ENCODE assay signal across 9 mouse cellular contexts in genomic region chr4:100028641-100029040, GRCm38 (mm10).
DNase-seq lines count a peak whose midpoint lies in the region; ATAC-seq and TF ChIP-seq lines count a peak whose summit lies in the region.
"Had no signal": no experiment of that assay in that cellular context is flagged by ENCODE, and none has a peak within 500 bp of the region (broad histone marks: within the 10 kb centered on the region; RNA-seq: fewer than 3 reads in every experiment).

No protein-coding gene starts in this region.

- whole genome bisulfite sequencing in liver, adult 2 months: 9% methylated on average over 3 of the region's 3 CpGs
- 12% methylated on average over 3 of the region's 3 CpGs for WGBS in liver, embryonic 12.5 days (ENCODE audit: insufficient replicate concordance)
- 10% methylated on average over 3 of the region's 3 CpGs for WGBS in heart, postnatal 0 days

- no peak overlapping the region for H3K27ac ChIP-seq in liver, adult 2 months (replicated peaks; ENCODE audit: insufficient read depth, low read depth, low read length)
- H3K27ac ChIP-seq in liver, embryonic 12.5 days: no peak overlapping the region
- no peak overlapping the region for H3K27ac ChIP-seq in heart, postnatal 0 days (ENCODE audit: low read depth)
- H3K27ac ChIP-seq: embryonic facial prominence, embryonic 13.5 days had no signal

- TF ChIP-seq POLR2A in liver, adult 2 months (IDR thresholded peaks at IDR 0.05; ENCODE audit: extremely low read depth, insufficient read depth, low read length): no peak

- no peaks in the 10 kb centered on the region for H3K79me2 ChIP-seq in liver, adult 2 months (ENCODE audit: control insufficient read depth, insufficient read depth, low read length)

- H3K36me3 ChIP-seq in liver, adult 2 months (ENCODE audit: control insufficient read depth, insufficient read depth, low read length): no peaks in the 10 kb centered on the region
- H3K36me3 ChIP-seq in liver, embryonic 12.5 days: no peaks in the 10 kb centered on the region
- H3K36me3 ChIP-seq in heart, postnatal 0 days (replicated peaks; ENCODE audit: control insufficient read depth, insufficient read depth, low read length): no peaks in the 10 kb centered on the region
- H3K36me3 ChIP-seq: embryonic facial prominence, embryonic 13.5 days had no signal

- H3K4me1 ChIP-seq in liver, adult 2 months (ENCODE audit: control insufficient read depth, insufficient read depth, low read length): no peaks in the 10 kb centered on the region
- no peaks in the 10 kb centered on the region for H3K4me1 ChIP-seq in liver, embryonic 12.5 days
- H3K4me1 ChIP-seq in heart, postnatal 0 days (ENCODE audit: control insufficient read depth, insufficient read depth): 0 out of 2 replicates have a peak, but pooled peaks cover 17% of the 10 kb centered on the region

- H3K4me2 ChIP-seq in liver, embryonic 12.5 days: no peak overlapping the region
- H3K4me2 ChIP-seq in heart, postnatal 0 days (ENCODE audit: low read depth, low read length): no peak overlapping the region
- H3K4me2 ChIP-seq: embryonic facial prominence, embryonic 13.5 days had no signal

- no peak overlapping the region for H3K4me3 ChIP-seq in liver, adult 2 months (ENCODE audit: insufficient read depth, low read depth, low read length)
- no peak overlapping the region for H3K4me3 ChIP-seq in liver, embryonic 12.5 days
- no peak overlapping the region for H3K4me3 ChIP-seq in heart, postnatal 0 days (ENCODE audit: low read depth, low read length)
- H3K4me3 ChIP-seq: embryonic facial prominence, embryonic 13.5 days had no signal

- H3K9me3 ChIP-seq in liver, embryonic 12.5 days (replicated peaks): no peaks in the 10 kb centered on the region
- no peaks in the 10 kb centered on the region for H3K9me3 ChIP-seq in heart, postnatal 0 days (replicated peaks; ENCODE audit: control insufficient read depth, low read length)
- H3K9me3 ChIP-seq: embryonic facial prominence, embryonic 13.5 days had no signal

- ATAC-seq in liver, embryonic 12.5 days: no peak
- ATAC-seq in heart, postnatal 0 days (ENCODE audit: insufficient read depth, low read depth): no peak

- peak; percentile 76 for TF ChIP-seq CTCF in liver, adult 2 months (IDR thresholded peaks at IDR 0.05; ENCODE audit: low read depth, low read length)
- peak; percentile 92 for TF ChIP-seq CTCF in heart, postnatal 0 days (IDR thresholded peaks at IDR 0.05; ENCODE audit: low read depth)

- DNase-seq in liver, adult 2 months (ENCODE audit: extremely low read depth, low read depth, low spot score): peak; percentile 67
- peak; percentile 76 for DNase-seq in adrenal gland, postnatal 14 days
- peak; percentile 64 for DNase-seq in embryo, embryonic 9.5 days (ENCODE audit: extremely low spot score)
- peak; percentile 85 for DNase-seq in heart, postnatal 0 days (ENCODE audit: low spot score)
- peak; percentile 59 for DNase-seq in layer of hippocampus, adult 9-11 months
- DNase-seq in lung, postnatal 4 days: peak; percentile 66 to 84
- DNase-seq in thymus, postnatal 0 days (ENCODE audit: low spot score): peak; percentile 40

- H3K27me3 ChIP-seq in liver, adult 2 months (ENCODE audit: control insufficient read depth, insufficient read depth, low read length): no peaks in the 10 kb centered on the region
- H3K27me3 ChIP-seq in liver, embryonic 12.5 days (replicated peaks): no peaks in the 10 kb centered on the region
- no peaks in the 10 kb centered on the region for H3K27me3 ChIP-seq in heart, postnatal 0 days (ENCODE audit: control insufficient read depth, insufficient read depth, low read length)
- H3K27me3 ChIP-seq: embryonic facial prominence, embryonic 13.5 days had no signal

- no peak for TF ChIP-seq EP300 in heart, postnatal 0 days (IDR thresholded peaks at IDR 0.05; ENCODE audit: low read depth)

- no peak overlapping the region for H3K9ac ChIP-seq in liver, adult 2 months (ENCODE audit: low read depth, low read length)
- no peak overlapping the region for H3K9ac ChIP-seq in liver, embryonic 12.5 days
- no peak overlapping the region for H3K9ac ChIP-seq in heart, postnatal 0 days (replicated peaks; ENCODE audit: low read depth, low read length)
- H3K9ac ChIP-seq: embryonic facial prominence, embryonic 13.5 days had no signal
